Mouse (Mus musculus): ENCODE measurements at regions not wholly inside any gene's neighbourhood (a gene's known extent, or its start where the extent isn't known, plus 50 kb on each side); places are given as distances from the start of the nearest gene placed in this dataset.

DNA sequence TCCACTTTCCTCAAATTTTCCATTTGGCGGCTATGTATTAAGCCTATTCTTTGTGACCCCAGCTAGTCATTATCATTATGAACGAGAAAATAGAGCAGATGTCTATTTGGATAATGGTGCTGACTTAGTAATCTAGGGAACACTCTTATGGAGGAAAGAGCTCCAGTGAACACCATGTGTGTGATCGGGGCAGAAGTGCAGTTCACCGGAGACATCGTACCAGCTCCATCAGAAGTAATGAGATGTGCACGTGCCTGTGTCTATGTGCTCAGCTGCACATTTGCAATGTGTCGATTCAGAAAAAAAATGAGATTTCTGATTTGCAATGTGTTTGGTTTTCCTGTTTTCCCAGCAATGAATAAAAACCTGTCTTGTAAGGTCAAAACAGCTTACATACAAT lies 206.6 kb downstream of the Mreg start:
- peaks cover 4% of the 10 kb centered on the region; the same call in 1 of the 2 replicates for H3K4me1 ChIP-seq (ENCODE audit: control insufficient read depth, insufficient read depth, low read length)
- no peaks in the 10 kb centered on the region for H3K9me3 ChIP-seq (ENCODE audit: control insufficient read depth, low read length)
- no peak overlapping the region for H3K27ac ChIP-seq (replicated peaks; ENCODE audit: low read depth, low read length)
- 54% methylated on average over 7 of the region's 7 CpGs for WGBS
- no peak overlapping the region for H3K4me3 ChIP-seq (ENCODE audit: low read depth, low read length)
- H3K36me3 ChIP-seq (ENCODE audit: control insufficient read depth, insufficient read depth, low read length): no peaks in the 10 kb centered on the region
- no peaks in the 10 kb centered on the region for H3K27me3 ChIP-seq (ENCODE audit: control insufficient read depth, insufficient read depth, low read length)
- ATAC-seq (ENCODE audit: insufficient number of reproducible peaks, low FRiP score, low TSS enrichment, low read depth) (no peak), DNase-seq (ENCODE audit: low spot score) (no peak)
- no peak overlapping the region for H3K4me2 ChIP-seq (ENCODE audit: low read depth, severe bottlenecking)
- H3K9ac ChIP-seq (ENCODE audit: low read length): no peak overlapping the region

DNA sequence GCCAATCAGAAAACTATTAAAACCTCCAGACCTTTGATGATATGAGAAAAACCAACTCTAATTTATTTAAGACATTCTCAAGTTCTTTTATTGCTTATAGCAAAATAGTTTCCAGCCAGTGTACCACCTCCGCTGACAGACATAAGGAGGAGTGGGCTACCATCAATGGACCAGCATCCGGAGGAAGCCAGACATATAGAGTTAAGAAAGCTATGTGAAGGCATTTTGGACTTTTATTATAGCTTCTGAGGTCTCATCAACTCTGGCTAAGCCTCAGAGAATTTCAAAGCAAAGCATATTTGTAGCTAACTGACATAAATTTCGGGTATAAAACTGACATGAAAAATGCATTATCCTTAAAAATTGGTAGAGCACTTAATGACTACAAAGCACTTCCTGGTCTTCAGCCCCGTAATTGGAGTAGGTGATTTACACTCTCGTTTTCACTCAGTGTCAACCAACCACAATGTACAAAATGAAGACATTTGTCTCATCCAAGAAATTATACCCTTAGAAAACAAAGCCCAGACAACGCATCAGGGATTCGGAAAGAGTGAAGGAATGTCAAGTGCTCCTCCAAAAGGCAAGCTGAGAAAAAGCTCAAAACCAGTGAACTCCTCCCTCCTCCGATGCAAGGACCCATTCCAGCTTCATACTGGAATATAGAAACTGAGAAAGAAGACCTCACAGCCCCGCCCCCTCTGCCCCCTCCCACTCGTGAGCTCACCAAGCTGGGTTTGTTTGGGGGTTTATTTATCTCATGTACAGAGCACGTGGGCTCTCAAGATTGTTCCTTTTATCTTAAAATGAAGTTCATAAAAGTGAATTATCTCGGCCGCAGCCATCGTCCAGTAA lies 208.5 kb downstream of the Mreg start:
- Histone ChIP-seq H3K36me3 (ENCODE audit: control insufficient read depth, insufficient read depth, low read length) (no peaks in the 10 kb centered on the region), H3K9ac (ENCODE audit: low read length) (no peak overlapping the region), H3K9me3 (ENCODE audit: control insufficient read depth, low read length) (no peaks in the 10 kb centered on the region), H3K27me3 (ENCODE audit: control insufficient read depth, insufficient read depth, low read length) (no peaks in the 10 kb centered on the region), H3K27ac (replicated peaks; ENCODE audit: low read depth, low read length) (no peak overlapping the region), H3K4me2 (ENCODE audit: low read depth, severe bottlenecking) (no peak overlapping the region), H3K4me1 (ENCODE audit: control insufficient read depth, insufficient read depth, low read length) (peaks cover 4% of the 10 kb centered on the region; the same call in 1 of the 2 replicates), H3K4me3 (ENCODE audit: low read depth, low read length) (no peak overlapping the region)
- DNase-seq (ENCODE audit: low spot score) (no peak), ATAC-seq (ENCODE audit: insufficient number of reproducible peaks, low FRiP score, low TSS enrichment, low read depth) (no peak)
- WGBS: 66% methylated on average over 14 of the region's 14 CpGs

DNA sequence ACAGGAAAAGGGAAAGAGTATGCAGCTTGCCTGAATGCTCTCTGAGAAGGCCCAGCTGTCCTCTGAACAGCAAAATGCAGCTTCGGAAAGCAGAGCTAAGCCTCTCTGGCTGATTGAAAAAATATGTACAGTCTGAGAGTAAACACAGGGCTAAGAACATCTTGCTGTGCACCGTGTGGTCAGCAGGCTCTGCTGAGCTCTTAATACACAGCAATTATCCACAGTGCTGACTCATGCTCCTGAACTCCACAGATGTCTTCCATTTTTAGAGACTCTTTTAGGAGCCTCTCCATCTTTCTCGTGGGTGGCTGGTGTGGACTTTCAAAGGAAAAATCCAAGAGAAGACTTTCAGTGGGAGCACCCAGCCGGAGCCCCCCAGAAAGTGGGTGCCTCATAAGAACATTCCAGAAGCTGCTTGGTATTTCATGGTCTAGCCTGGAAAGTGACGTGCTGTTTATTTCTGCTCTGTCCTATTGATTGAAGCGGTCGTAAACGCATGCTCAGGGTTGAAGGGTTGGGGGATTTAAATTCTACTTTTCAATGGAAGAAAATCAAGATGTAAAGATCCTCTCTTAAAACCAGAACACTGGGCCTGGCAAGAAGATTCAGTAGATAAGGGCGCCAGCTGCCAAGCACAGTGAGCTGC lies 209.5 kb downstream of the Mreg start:
- Histone ChIP-seq H3K27me3 (ENCODE audit: control insufficient read depth, insufficient read depth, low read length) (no peaks in the 10 kb centered on the region), H3K9ac (ENCODE audit: low read length) (no peak overlapping the region), H3K9me3 (ENCODE audit: control insufficient read depth, low read length) (no peaks in the 10 kb centered on the region), H3K4me1 (ENCODE audit: control insufficient read depth, insufficient read depth, low read length) (peaks cover 4% of the 10 kb centered on the region; the same call in 1 of the 2 replicates), H3K27ac (replicated peaks; ENCODE audit: low read depth, low read length) (no peak overlapping the region), H3K36me3 (ENCODE audit: control insufficient read depth, insufficient read depth, low read length) (no peaks in the 10 kb centered on the region), H3K4me3 (ENCODE audit: low read depth, low read length) (no peak overlapping the region), H3K4me2 (ENCODE audit: low read depth, severe bottlenecking) (no peak overlapping the region)
- WGBS: 48% methylated on average over 9 of the region's 9 CpGs
- DNase-seq (ENCODE audit: low spot score): peak; percentile 48
- peak; percentile 75; the same call in 1 of the 2 replicates for ATAC-seq (ENCODE audit: insufficient number of reproducible peaks, low FRiP score, low TSS enrichment, low read depth)

DNA sequence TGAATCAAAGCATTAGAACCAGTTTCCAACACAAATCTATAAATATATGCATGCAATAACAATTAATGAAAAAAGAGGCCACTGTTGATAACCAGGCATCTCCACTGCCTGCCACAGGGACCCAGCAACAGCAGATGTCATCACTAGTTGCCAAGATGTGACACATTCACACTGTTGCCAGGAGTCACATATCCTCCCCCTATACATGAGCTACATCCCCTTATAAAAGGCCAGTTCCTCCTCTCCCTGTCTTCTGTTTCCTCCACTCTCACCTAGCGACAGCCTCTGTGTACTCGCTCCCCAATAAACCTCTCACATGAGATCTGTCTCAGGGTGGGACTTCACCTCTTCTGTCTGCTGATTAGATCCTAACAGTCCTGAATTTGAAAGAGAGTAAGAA lies 211.4 kb downstream of the Mreg start:
- no peak overlapping the region for H3K9ac ChIP-seq (ENCODE audit: low read length)
- WGBS: 66% methylated on average over 2 of the region's 2 CpGs

DNA sequence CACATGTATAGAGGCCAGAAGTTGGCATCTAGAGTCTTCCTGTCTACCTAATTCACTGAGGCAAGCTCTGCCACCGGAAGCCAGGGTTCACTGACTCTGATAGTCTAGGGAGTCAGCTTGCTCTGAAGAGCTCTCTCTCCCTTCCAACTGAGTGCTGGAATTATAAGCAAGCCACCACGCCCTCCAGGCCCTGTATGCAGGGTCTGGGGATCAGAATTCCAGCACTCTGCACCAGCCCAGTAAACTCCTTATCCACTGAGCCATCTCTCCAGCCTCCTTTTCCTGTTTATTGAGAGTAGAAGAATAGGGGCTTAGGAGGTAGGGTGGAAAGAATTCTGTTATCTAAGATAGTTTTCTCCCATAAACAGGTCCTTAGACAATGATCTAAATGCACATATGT lies 215.3 kb downstream of the Mreg start:
- no peaks in the 10 kb centered on the region for H3K9me3 ChIP-seq (ENCODE audit: control insufficient read depth, low read length)
- H3K36me3 ChIP-seq (ENCODE audit: control insufficient read depth, insufficient read depth, low read length): no peaks in the 10 kb centered on the region
- H3K4me2 ChIP-seq (ENCODE audit: low read depth, severe bottlenecking): no peak overlapping the region
- no peaks in the 10 kb centered on the region for H3K27me3 ChIP-seq (ENCODE audit: control insufficient read depth, insufficient read depth, low read length)
- no peak overlapping the region for H3K9ac ChIP-seq (ENCODE audit: low read length)
- ATAC-seq (ENCODE audit: insufficient number of reproducible peaks, low FRiP score, low TSS enrichment, low read depth) (no peak), DNase-seq (ENCODE audit: low spot score) (no peak)
- 72% methylated on average over 2 of the region's 2 CpGs for WGBS
- H3K4me1 ChIP-seq (ENCODE audit: control insufficient read depth, insufficient read depth, low read length): no peaks in the 10 kb centered on the region
- no peak overlapping the region for H3K27ac ChIP-seq (replicated peaks; ENCODE audit: low read depth, low read length)
- H3K4me3 ChIP-seq (ENCODE audit: low read depth, low read length): no peak overlapping the region

More for the DNA sequence above, 211.4 kb downstream of the Mreg start:
- Histone ChIP-seq H3K4me1 (ENCODE audit: control insufficient read depth, insufficient read depth, low read length) (peaks cover 2% of the 10 kb centered on the region; the same call in 1 of the 2 replicates), H3K27ac (replicated peaks; ENCODE audit: low read depth, low read length) (no peak overlapping the region), H3K36me3 (ENCODE audit: control insufficient read depth, insufficient read depth, low read length) (no peaks in the 10 kb centered on the region), H3K4me2 (ENCODE audit: low read depth, severe bottlenecking) (no peak overlapping the region), H3K27me3 (ENCODE audit: control insufficient read depth, insufficient read depth, low read length) (no peaks in the 10 kb centered on the region), H3K4me3 (ENCODE audit: low read depth, low read length) (no peak overlapping the region), H3K9me3 (ENCODE audit: control insufficient read depth, low read length) (no peaks in the 10 kb centered on the region)
- ATAC-seq (ENCODE audit: insufficient number of reproducible peaks, low FRiP score, low TSS enrichment, low read depth) (no peak), DNase-seq (ENCODE audit: low spot score) (no peak)

DNA sequence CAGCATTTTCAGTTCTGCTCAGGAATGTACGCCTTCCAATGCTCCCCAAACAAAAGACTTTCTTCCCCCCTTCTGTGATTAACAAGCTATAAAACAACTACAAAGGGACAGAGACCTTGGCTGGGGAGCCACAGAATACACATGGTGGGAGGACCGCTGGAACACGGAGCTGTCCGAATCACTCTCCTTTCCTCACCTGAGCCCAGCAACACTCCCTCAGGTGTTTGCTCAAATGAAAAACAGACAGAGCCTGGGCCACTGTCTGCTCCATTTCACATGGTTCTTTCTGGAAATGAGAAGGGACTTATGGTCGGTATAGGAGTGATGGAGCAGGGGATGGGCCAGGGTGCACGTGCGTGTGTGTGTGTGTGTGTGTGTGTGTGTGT lies 215.9 kb downstream of the Mreg start:
- H3K9ac ChIP-seq (ENCODE audit: low read length): no peak overlapping the region
- WGBS: 55% methylated on average over 7 of the region's 7 CpGs
- no peaks in the 10 kb centered on the region for H3K36me3 ChIP-seq (ENCODE audit: control insufficient read depth, insufficient read depth, low read length)
- no peak overlapping the region for H3K27ac ChIP-seq (replicated peaks; ENCODE audit: low read depth, low read length)
- H3K4me2 ChIP-seq (ENCODE audit: low read depth, severe bottlenecking): no peak overlapping the region
- no peaks in the 10 kb centered on the region for H3K4me1 ChIP-seq (ENCODE audit: control insufficient read depth, insufficient read depth, low read length)
- no peak overlapping the region for H3K4me3 ChIP-seq (ENCODE audit: low read depth, low read length)
- DNase-seq (ENCODE audit: low spot score) (no peak), ATAC-seq (ENCODE audit: insufficient number of reproducible peaks, low FRiP score, low TSS enrichment, low read depth) (no peak)
- H3K9me3 ChIP-seq (ENCODE audit: control insufficient read depth, low read length): no peaks in the 10 kb centered on the region
- no peaks in the 10 kb centered on the region for H3K27me3 ChIP-seq (ENCODE audit: control insufficient read depth, insufficient read depth, low read length)

DNA sequence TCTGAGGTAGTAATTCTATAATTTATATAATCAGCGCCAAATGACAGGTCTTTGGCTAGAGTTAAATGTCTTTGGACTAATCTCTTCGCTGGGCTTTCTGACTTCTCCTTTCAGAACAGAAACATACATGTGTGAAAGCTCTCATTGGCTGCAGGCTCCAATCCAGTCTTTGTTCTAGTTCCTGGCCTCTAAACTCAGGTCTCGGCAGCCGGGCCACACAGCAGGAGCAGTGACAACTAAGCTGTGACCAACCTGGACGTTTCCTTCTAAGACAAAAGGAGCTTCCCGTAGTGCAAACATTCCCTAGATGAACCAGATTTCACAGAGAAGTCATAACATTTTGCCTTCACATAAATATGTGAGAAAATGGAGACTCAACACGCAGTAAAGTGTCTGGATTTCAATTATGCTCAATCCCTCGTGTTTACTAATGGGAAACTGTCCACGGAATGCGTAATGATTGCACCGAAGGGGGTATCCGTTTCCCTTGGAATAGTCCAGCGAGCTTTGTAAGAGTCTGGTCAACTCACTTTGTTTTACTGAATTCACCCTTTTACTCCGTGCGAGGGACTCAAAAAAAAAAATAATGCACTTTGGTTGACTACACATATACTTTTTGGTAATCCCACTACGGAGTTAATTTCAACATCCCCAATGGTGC lies 216.4 kb downstream of the Mreg start:
- Histone ChIP-seq H3K4me2 (ENCODE audit: low read depth, severe bottlenecking) (no peak overlapping the region), H3K9me3 (ENCODE audit: control insufficient read depth, low read length) (no peaks in the 10 kb centered on the region), H3K27me3 (ENCODE audit: control insufficient read depth, insufficient read depth, low read length) (no peaks in the 10 kb centered on the region), H3K27ac (replicated peaks; ENCODE audit: low read depth, low read length) (no peak overlapping the region), H3K9ac (ENCODE audit: low read length) (no peak overlapping the region), H3K36me3 (ENCODE audit: control insufficient read depth, insufficient read depth, low read length) (no peaks in the 10 kb centered on the region), H3K4me3 (ENCODE audit: low read depth, low read length) (no peak overlapping the region), H3K4me1 (ENCODE audit: control insufficient read depth, insufficient read depth, low read length) (no peaks in the 10 kb centered on the region)
- DNase-seq (ENCODE audit: low spot score): no peak
- ATAC-seq (ENCODE audit: insufficient number of reproducible peaks, low FRiP score, low TSS enrichment, low read depth): no peak
- 64% methylated on average over 16 of the region's 16 CpGs for WGBS

DNA sequence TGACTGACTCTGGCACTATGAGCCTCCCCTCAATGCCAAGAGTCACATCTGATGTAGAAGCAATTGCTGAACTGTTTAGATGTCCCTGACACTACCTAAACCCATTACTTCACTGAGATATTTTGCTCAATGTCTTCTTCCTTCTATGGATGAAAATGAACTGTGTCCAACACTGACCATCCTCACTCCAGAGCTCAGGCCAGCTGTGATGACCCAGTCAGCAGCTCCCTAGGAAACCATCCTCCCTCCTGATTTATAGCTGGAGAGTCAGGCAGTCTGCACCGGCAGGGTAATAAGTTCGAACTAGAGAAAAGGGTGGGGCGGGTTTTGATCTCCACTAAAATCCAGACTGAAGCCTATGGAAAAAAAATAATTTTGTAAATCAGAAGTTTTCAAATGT lies 221.2 kb downstream of the Mreg start:
- Histone ChIP-seq H3K27ac (replicated peaks; ENCODE audit: low read depth, low read length) (no peak overlapping the region), H3K9me3 (ENCODE audit: control insufficient read depth, low read length) (no peaks in the 10 kb centered on the region), H3K4me3 (ENCODE audit: low read depth, low read length) (no peak overlapping the region), H3K4me1 (ENCODE audit: control insufficient read depth, insufficient read depth, low read length) (no peaks in the 10 kb centered on the region), H3K36me3 (ENCODE audit: control insufficient read depth, insufficient read depth, low read length) (no peaks in the 10 kb centered on the region), H3K27me3 (ENCODE audit: control insufficient read depth, insufficient read depth, low read length) (no peaks in the 10 kb centered on the region), H3K9ac (ENCODE audit: low read length) (no peak overlapping the region), H3K4me2 (ENCODE audit: low read depth, severe bottlenecking) (no peak overlapping the region)
- no peak for ATAC-seq (ENCODE audit: insufficient number of reproducible peaks, low FRiP score, low TSS enrichment, low read depth)
- no peak for DNase-seq (ENCODE audit: low spot score)
- WGBS: 64% methylated on average over 3 of the region's 3 CpGs
